Mouse (Mus musculus) CD4-positive helper T cell, adult 2 months (primary cell): Measurements from ENCODE around the gene Serpina3b.
"Not testable (repeated sequence)": the region's sequence is repeated elsewhere in the genome, so short reads cannot be mapped to it uniquely, and the experiment has no call there.

ENCODE experiments used
- DNase-seq: peaks from one replicate; pipeline ENCODE4 v3.0.0-alpha.2; 2012; ENCODE audit warnings: low read depth, missing footprints, low spot score

Gene Serpina3b

DNA sequence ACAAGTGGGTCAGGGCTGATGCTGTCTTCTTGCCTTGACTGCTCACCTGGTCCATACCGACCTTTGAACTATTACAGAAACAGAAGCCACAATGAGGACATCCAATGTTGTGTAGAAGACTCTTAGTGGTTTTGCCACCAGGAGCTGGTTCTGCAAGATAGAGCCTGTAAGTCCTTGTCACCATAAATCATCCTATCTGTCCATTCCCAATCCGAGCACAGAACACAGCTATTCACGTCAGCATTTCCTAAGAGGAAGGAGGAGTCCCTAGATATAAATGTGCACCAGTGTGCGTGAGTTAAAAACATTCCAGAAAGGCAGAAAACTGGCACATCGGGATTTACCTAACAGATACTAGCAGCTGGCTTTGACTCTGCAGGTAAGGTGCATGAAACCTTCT, at the start of gene Serpina3b:
Serpina3b (plus strand) TSS at position 301 of the 400 bp plus-strand sequence.
- no peak for DNase-seq

DNA sequence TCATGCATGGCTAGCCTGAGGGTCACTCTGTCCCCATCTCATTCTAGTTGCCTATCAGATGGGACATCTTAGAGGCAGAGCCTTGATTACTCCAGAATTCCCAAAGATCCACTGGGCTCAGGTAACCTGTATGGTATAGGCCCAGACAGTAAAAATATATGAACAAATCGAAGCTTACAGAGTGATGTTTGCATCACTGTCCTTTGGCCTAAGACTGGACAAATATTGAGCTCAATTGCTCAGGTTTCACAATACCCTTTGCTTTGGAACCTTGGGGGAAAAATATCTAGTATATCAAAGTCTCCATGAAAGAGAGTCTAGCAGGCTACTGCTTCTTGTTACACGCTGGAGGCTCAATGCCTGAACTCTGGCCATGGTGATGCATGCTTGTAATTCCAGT, 37.7 kb upstream of the Serpina3b start:
- no peak for DNase-seq

DNA sequence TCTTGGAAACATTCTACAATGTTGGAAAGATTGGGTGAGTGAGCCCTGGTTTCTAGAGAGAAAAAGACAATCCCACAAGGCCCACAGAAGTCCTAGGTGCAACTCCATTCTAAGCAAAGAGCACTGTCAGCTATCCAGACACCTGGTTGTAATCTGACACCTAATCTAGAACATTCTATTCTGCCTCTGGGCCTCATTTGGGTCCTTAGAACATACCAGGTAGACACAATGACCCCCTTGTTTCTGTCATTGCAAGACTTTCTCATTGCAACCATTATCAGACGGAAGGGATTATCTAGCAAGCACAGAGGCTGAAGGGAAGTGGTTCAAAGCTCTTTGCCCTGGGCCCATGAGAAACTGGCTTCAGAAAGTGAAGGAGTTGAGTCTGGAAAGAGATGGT, 36.5 kb upstream of the Serpina3b start:
- no peak for DNase-seq

DNA sequence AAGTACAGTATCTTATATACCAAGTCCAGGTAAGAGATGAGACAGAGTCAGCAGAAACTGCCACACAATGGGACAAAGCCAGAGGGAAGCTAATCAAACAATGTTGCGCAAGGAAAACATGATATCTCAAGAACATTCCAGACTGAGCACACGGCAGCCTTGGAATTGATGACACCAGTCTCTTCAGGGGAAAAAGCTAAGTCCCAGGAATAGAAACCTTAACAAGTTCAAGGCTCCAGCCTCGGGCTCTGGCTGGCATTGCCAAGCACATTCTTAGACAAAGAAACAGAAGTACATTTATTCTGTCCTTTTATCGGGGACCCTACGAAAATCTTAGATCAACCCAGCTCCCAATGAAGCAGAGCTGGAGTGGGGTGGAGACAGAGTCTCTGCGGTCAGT, 27.0 kb upstream of the Serpina3b start, which contains the start of gene Serpina5:
Serpina5 (plus strand) TSS at position 346 of the 400 bp plus-strand sequence.
- no peak for DNase-seq

DNA sequence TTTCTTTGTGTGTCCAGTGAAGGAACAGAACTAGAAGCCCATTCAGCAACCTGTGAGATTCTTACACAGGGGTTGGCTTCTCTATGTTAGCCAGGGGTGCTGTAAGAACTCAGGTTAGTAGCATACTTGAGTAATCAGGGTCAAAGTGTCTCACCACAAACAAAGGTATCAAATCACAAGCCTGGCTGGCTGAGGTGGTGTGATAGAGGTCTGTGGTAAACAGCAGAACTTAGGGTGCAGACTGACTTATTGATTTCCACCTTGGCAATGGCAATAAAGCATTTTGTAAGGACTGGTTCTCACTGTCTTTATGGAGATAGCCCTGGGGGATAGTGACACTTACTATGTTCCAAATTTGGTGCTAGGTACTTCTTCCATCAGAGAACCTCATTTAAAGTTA, 21.9 kb upstream of the Serpina3b start:
- DNase-seq, result no peak

DNA sequence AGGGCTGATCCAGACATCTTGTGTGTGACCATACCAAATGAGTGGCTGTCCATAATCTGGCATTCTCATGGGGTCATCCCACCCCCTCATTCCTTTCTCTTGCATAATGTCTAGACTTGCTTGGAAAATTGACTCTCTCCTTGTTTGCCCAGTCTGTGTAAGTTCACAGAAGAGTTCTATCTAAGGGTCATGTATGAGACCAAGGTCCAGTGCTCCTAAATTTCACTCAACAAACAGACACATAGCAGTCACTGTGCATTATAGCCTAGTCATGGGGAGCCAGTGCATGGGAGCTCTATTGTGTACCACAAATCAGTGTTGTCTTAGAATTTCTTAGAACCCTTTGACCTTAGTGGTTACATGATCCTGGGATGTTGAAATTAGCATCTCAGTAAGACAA, 20.9 kb upstream of the Serpina3b start:
- DNase-seq, result no peak

DNA sequence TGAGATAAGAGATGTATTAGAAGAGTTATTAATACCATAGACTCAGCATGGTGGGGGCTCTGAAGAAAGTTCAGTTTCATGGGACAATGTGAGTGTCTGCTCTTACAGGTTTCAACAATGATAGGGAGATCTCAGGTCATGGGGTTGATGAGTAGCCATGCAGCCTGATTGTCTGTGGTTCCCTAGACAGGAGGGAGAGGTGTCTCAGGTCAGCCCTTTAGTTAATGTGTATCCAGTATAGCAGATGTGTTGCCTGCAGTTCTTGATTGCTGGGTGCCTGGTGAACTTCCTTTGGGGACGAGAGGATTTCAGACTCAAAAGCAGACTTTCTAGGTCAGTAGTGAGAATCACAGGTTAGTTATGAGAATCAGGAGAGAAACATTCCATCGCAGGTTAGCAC, 19.3 kb upstream of the Serpina3b start:
- DNase-seq, result no peak

DNA sequence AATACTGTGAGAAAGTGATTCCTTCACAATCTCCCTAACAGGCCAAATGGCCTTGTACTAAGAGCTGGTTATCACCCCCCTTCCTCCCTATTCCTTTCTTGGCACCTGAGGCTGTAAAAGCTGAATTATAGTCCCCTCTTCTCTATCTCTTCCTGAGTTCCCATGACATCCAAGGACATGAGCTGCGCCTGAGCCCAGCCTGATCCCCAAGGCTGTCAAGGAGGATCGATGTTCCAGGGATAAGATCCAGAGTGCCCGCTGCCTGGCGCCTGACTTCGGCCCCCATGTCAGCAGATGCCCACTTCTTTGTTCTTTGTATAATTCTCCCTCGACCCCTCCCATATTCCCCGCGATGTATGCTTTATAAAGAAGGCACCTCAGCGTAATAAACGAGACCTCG, 15.5 kb upstream of the Serpina3b start, which contains the start of gene Serpina3a:
Serpina3a (plus strand) TSS at position 392 of the 400 bp plus-strand sequence.
- not testable (repeated sequence) for DNase-seq

DNA sequence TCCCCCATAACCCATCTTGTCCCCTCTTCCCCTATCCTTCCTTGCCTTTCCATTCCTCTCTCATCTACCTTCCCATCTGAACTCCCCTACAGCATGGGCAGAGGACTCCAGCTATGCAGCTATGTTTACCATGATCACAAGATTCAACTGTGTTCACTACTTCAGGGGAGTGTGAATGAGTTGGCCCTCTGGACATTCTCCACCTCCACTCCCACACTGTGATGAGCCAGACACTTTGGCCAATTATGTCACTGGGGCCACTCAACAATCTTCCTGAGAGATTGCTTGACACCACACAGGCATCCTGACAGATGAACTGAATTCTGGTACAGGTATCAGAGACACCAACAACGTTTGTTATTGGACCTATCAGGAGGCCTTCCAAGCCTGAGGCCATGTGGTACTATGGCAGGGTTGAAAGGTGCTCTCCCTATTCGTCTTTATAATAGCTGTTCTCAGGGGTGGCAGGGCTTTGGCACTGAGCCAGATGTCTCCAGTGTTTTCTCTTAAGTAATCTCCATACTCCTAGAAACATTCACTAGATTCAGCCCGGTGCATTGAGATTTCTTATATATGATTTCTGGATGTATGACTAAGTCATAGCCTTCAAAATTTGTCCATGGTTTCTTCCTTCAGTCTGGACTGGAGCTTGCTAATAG, 12.7 kb upstream of the Serpina3b start:
- no peak for DNase-seq

DNA sequence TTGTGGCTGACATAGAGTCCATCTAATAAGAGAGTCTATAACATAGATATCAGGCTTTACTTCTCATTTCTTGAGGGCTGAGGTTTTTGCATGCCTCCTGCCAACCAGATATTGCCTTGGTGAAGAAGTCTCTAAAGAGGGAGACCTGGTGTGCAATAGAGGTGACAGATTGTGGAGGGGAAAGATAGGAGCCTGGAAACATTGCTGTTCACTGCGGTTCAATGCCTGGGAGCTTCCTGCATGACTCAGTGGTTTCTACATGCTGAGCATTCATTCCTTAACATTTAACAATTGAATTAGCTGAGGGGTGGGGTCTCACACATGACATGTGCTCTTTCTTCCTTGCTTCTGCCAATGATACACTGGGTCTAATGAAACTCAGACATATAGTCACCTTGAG, 4.7 kb upstream of the Serpina3b start:
- DNase-seq, result no peak

DNA sequence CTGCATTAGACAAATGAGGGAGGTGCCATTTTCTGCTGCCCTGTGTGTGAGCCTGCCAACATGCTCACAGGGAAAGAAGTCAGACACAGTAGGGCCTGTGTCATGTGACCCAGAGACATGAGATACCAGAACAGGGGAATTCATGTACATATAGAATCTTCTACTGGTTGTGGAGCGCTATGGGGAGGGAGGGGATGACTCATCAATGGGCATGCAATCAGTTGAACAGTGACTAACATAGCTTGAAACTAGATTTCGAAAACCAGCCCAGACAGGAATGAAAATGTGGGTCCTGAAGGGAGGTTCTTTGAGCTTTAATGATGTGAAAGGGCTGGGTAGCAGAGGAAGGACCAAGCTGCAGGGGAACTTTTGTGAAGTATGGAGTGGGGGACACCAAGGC, 3.8 kb upstream of the Serpina3b start:
- no peak for DNase-seq

DNA sequence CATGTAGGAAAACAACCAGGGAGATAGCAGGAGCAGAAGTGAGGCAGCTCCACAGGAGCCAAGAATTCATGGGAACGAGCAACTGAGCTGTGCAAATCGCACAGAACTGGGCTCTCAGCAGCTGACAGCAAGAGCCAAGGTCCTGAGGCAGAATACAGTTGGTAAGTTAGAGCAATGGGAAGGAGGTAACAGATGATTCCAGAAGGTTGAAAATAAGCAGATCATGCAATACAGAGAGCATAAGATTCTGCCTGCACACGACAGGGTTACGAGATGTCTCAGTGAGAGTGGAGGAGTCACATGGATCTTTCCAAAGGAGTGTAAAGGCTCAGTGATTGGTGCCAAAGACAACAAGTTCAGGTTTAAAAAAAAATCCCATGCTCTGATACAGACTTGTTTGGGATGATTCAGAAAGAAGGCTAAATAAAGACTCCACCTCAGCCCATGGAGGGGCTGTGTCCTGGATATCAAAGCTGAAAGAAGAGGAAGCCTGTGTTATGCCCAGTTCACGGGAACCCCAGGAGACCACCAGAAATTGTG, 2.7 kb upstream of the Serpina3b start:
- no peak for DNase-seq

DNA sequence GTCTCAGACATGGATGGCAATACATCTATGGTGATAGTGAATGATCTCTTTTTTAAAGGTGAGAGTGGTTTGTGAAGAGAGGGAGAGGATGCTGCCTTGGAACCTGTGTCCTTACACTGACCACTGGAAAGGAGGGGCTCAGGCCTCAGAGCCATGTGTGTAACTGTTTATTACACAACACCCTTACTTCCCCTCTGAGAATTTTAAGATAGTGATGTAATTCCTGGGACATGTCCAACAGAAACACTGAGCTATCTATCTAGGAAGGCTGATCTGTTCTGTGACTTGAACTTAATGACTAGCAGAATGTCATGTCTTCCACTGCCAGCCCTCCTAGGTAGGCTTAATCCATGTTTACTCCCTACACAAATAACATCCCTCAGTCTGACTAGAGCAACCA, 3.2 kb downstream of the Serpina3b start:
- DNase-seq, result no peak

DNA sequence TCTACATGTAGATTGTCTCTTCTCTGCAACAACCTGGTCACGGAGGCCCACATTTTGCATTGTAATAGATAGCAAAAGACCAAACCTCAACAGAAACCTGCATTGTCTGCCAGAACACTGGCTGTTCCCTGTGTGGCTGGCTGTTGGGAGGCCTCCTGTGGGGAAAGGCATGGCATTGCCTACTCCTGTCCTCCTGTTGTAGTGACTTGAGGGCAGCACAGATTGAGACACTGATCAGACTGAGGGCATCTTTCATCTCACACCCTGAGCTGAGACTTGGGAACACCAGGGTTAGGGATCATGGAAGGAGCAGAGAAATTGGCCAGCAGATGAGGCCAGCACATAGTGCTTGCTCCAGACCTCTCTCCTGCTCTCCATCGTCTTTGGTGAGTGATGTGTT, 10.4 kb downstream of the Serpina3b start:
- no peak for DNase-seq

DNA sequence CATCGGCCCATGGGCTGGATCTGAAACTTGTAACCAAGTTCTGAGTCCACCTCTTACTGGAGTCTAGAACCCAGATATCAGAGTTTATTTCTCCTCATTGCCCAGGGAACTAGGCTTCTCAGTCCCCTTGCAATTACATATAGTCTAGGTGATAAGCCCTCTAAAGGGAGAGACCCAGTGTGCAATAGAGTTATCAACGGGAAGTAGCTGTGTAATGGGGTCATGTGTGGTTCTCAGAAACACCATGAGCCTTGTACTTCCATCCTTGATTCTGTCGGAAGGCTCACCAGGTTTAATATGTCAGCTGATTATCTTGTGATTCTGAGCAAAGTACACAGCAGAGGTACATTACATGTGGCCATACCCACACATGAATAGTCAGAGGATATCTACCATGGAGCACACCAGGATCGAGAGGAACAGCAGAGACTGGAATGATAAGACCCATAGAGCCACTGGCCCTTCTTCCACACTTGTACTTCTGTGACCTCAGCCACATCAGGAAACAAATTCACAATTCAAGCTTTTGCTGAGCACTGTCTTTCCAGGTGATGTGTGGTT, 12.8 kb downstream of the Serpina3b start:
- DNase-seq, result no peak

DNA sequence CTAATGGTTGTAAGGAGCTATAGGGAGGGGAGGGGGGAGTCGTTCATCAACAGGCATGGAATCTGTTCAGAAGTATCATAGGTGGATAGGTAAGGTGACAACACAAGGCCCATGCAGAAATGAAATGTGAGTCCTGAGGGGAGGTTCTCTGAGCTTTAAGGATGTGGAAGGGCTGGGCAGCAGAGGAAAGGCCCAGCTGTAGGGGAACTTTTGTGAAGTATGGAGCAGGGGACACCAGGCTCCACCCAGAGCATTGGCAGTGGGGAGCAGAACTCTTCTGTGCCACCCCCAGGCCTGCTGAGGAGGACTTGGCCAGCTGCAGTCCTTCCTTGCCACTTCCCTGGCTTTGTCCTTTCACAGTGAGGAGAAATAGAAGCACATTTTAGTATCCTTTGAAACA, 13.7 kb downstream of the Serpina3b start:
- no peak for DNase-seq

DNA sequence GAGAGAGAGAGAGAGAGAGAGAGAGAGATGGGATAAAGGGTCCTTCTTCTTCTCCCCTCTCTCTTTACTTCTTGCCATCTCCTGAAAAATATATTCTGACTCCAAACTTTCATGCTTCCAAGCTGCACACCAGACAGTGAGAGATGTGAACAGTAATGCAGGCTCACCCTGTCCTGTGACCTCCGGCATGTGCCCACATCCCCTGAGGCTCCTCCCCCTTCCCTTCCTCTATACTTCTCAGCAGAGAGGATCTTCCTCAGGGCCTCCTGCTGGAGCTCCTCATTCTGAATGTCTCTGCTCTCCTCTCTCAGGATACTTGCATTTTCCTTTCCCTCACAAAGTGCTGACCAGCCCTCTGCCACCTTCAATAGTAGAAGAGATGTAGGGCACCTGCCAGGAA, 14.6 kb downstream of the Serpina3b start:
- DNase-seq, result no peak

DNA sequence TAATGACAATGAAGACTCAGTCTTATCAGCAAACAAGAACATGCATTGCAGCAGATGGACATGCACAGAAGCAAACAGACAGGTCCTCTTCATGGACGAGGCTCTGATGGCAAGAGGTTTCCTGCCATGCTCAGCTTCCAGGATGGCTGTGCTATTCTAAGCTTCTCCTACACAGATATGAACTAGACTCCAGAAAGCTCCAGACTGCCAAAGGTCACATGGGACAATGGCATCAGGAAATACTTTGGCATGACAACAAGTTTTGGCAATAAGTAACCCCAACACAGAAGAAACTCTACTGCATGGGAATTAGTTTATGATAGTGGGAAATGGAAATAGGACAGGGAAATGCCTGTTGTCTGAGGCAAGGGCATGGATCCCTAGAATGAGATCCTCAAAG, 15.5 kb downstream of the Serpina3b start:
- DNase-seq, result no peak

DNA sequence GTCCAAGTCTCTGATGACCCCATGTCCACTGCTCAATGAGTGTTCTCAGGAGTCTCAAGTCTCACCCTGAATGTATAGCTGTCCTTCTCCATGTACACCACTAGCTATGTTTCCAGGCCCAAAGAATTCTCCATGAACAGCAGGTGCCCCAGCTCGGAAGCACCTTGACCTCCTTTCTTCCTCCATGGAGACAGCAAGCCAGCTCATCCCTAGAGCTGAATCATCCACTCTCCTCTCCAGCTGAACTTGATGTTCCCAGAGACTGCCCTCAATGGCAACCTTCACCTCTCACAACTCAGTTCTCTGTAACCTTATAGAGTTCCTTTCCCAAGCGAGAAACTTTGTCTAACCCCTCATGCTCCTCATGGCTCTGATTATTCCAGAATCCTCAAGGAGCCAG, 17.8 kb downstream of the Serpina3b start:
- DNase-seq, result no peak

DNA sequence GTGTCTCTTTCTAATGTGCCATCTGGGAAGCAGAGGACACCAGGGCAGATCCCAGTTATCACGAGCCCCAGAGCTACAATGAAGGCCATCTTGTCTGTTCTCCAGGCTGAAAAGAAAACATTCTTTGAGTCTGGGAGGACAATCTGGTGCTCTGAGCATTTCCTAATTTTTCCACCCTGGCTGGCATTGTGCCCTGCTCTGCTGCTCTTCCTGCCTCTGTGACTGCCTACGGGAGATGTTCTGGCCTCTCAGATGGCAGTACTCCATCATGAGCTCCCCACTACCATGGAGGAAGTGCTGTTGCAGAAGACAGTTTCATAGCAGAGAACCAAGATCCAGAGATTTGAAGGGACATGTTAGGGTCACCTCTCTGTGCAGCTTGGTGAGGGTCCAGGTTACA, 24.2 kb downstream of the Serpina3b start:
- DNase-seq, result no peak

DNA sequence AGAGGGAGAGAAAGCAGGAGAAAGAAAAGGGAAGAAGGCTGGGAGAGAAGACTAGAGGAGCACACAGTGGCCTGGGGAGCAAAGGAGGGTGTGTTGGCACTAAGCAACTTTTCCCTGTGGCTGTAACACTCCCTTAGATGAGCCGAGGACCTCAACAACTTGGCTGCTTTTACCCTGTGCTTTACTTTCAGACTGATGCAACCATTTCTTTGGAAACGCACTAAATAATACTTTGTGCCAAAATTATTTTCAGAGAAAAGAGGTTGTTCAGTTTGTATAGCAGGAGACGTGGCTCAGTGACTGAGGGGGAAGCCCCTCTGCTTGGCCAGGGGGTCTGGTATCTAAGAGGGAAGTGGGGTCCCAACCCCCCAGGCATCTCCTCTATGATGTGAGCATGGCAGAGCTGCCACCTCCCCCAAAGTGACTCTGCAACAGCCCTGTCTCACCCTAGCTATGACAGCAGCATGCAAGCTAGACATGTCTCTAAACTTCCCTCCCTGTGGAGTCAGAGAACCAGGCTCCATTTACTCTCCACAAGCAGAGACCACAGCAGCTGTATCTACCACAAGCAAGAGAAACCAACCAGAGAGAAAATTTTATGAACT, 25.3 kb downstream of the Serpina3b start:
- no peak for DNase-seq

DNA sequence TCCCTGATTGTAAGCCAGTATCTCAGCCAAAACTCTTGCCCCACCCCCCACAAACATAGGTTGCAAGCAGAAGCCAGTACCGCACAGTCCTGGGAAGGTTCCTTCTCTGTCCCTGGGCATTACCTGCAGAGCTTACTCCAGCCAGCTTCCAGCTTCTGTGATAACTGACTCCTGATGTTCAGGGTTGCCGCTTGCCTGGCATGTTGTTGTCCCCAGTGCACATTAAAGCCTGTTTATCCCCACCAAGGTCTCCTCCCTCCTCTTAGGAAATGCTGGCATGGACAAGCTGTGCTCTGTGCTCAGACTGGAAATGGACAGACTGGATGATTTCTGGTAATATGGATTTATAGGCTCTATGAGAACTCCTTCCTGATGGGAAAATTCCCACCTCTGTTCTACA, 25.9 kb downstream of the Serpina3b start, which contains the start of gene Serpina3c:
Serpina3c (minus strand) TSS at position 215 of the 400 bp plus-strand sequence.
- DNase-seq, result no peak

DNA sequence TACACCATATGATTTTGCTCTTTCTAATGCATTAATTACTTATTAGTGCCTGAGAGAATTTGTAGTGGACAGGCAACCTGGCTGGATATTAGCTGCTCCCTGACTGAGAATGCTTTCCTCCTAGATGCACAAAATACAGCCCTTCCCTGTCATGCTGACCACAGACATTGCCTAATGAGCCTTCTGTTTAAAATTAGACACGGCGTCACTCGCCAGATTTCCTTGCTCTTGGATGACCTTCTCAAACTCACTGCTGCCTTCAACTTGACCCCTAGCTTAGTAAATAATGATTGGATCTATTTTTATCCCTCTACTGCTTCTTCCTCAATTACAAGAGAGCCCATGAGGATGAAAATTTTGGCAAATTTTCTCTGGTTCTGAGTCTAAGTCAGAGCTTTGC, 47.0 kb downstream of the Serpina3b start:
- DNase-seq, result no peak
